Mouse (Mus musculus) gastrocnemius, postnatal 10 days (tissue): ENCODE measurements around the gene Ccdc142. TPM values are rescaled to one million over a fixed set of nuclear protein-coding genes. Genes with fewer than 3 reads are reported as not detected.
A peak's percentile ranks its signal among the peaks of the same experiment; 100 is the strongest.

ENCODE experiments used
- DNase-seq: peaks from one replicate; pipeline ENCODE4 v3.0.0; 2021; ENCODE audit warnings: mixed read lengths
- long read RNA-seq, 2 experiments: library from polyadenylated mRNA; stranded (forward); transcript quantifications; one replicate each; pipeline ENCODE4 v2.0.0; 2021
- total RNA-seq, 2 experiments: library from RNA; stranded (reverse); gene quantifications; 2 replicates each; pipeline ENCODE4 v1.2.3; 2021

The Ccdc142 gene
- total RNA-seq = 1 to 10 TPM in 1 of 2 experiments, under 1 TPM in 1; 0.19 to 1.2 TPM
- long read RNA-seq, experiment 1 = 0 reads
- long read RNA-seq, experiment 2 = 0 reads

DNA sequence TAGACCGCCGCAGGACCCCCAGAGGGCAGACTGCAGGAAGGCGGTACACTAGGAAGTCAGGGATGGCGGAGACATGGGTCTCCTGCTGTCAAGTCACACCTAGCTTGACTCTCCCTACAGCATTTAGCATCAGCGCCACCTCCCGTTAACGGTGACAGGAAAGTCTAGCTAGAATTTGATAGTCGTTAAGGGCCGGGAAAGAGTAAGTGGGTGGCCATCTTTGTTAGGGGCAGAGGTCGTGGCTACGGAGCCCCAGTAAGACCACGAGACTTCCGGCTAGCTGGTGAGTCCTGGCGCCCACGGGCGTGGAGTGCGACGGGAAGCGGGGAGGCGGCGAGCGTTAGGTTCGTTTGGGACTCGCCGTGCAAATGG lies at the start of gene Ccdc142, which contains the start of gene Gm42688:
Gene Ccdc142 (plus strand): TSS at position 286 of the 372 bp plus-strand sequence.
Gene Gm42688 (plus strand): TSS at position 302 of the 372 bp plus-strand sequence.
- DNase-seq = peak; percentile 79

DNA sequence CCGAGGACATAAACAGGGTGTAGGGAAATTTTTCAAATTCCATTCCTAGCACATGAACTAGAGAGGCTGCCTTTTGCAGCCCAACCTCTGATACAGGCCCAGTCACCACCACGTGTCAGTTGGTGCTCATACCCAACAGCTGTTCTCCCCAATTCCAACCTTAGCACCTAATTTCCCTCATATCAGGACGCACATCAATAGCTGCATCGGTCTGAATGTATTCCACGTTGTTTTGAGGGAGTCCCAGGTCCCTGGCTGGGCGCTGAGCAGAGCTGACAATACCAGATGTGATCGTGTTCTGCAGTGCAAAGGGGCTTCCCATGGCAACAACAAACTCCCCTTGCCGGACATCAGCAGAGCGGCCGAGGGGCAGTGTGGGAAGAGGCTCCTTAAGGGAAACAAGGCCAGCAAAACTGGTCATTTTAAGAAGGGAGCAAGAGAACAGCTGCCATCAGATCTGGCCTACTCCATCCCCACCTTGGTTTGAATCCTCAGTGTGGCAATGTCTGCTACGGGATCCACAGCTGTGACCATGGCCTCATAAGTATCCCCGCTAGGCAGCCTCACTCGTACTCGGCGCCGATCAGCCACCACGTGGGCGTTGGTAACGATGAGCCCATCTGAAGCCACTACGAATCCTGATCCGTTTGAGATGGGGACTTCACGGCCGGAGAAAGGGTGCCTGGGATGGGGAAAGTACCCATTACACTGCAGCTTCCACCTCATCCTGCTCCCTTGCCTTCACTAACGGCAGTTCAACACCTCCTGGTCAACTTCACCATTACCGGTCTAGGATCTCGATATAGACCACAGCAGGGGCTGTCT lies 48.1 kb upstream of the Ccdc142 start:
- DNase-seq = no peak

DNA sequence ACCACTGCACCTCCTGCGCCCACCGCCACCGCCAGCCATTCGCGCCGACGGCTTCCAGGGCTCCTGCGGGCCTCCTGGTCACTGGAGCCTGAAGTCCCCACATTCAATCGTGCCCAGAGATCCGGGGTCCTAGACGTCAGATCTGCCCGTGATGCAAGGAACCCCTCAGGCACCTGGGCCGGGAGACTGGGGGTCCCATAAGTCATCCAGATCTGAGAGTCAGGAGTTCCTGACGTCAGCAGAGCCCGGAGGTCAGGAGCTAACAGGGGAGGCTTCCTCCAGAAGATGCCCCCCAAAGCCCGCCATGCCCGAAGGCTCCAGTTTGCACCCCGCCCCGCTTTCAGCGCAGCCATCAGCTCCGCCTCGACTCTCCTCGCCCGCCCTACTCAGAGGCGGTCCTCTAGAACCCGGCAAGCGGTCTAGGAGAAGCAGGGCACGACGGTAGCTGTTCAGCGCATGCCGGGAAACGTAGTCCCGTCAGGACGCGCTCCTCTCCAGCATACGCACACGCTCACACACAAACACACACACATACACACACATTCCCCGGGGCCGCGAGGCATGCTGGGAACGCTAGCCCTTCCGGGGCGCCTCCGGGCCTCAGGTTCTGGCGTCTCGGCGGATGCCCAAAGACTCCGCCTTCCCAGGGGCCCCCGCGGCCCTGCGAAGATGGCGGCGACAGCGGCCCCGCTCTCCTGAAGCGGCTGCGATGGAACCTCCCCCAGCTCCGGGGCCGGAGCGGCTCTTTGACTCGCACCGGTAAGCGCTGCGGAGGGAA lies 47.1 kb upstream of the Ccdc142 start, which contains the start of gene Aup1:
Gene Aup1 (plus strand): TSS at position 448 of the 778 bp plus-strand sequence.
- DNase-seq = peak; percentile 94

DNA sequence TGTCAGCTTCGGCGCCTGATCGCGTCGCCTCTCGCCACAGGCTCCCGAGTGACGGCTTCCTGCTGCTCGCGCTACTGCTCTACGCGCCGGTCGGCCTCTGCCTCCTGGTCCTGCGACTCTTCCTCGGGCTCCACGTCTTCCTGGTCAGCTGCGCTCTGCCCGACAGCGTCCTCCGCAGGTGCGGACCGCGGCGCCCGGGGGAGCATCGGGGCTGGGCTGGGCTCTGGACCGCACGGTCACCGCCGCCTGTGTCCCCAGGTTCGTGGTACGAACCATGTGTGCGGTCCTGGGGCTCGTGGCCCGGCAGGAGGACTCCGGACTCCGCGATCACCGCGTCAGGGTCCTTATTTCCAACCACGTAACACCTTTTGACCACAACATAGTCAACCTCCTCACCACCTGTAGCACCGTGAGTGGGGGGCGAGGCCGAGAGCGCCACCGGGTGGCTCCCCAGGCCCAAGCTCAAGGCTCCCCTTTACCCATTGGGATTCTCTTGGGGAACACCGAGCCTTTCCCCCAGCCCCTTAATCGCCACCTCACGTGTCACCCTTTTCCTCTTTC lies 46.5 kb upstream of the Ccdc142 start, which contains the start of gene Htra2:
Gene Htra2 (minus strand): TSS at position 403 of the 561 bp plus-strand sequence.
- peak; percentile 40 for DNase-seq

DNA sequence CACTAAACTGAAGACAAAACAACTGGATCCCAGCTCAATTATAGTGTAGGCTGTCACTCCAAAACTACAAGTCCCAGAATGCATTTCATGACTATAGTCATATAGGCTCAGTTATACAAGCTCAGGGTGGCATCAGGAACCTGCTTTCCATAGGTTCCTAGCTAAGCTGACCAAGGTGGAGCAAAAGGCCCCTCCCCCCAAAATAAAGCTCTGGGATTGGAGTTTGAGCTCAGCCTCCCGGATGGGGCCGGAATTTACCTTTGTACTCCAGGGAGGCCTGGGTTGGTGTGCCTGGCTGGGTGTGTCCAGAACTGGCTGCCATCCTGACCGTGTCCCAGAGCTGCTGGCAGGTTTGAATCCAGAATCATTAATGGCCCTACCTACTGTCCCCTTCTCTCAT lies 43.6 kb upstream of the Ccdc142 start, which contains the start of gene Dqx1:
Gene Dqx1 (plus strand): TSS at position 55 of the 400 bp plus-strand sequence.
- no peak for DNase-seq

DNA sequence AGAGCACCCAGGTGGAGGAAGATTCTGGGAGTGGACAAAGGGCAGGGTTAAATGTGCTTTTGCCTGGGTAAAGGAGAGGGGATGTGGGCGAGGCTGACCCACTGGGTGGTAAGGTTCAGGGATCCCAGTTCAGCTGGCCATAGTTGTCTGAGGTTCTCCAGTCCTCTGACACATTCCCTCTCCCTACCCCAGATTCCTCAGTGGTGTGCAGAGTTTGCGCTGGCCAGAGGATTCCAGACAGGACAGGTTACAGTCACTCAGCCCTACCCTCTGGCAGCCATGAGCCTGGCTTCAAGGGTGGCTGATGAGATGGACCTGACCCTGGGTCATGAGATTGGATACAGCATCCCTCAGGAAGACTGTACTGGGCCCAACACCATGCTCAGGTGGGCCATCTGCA lies 42.7 kb upstream of the Ccdc142 start:
- no peak for DNase-seq

DNA sequence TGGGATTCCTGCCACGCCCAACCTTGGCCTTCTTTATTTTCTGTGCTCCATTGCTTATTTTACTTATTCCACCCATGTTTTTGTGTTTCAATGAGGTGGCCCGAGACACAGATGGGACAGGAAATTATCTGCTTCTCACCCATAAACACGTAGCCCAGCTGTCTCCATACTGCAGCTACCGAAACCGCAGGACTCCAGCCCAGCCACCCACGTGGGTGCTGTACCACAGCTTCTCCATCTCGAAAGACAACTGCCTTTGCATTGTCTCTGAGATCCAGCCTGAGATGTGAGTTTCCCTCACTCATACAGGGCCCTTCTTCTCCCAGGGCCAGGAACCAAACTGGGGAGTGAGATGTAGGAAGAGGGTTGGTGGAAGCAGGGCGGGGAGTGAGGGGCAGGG lies 35.4 kb upstream of the Ccdc142 start:
- DNase-seq = no peak

DNA sequence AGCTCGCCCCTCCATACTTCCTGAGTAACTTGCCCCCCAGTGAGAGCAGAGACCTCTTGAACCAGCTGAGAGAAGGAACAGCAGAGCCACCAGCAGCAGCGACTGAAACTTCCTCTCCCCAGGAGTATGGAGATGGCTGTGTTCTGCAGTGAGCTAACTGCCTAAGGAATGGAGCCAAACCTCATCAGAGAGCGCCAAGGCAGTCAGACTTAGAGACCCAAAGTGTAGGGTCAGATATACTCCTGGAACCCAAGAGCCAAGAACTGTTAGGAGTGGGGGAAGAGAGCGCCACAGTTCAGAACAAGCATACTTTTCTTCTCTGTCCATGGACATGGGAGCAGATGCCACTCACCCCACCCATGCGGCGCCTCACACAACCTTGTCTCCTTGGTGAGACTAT lies 35.0 kb upstream of the Ccdc142 start:
- no peak for DNase-seq

DNA sequence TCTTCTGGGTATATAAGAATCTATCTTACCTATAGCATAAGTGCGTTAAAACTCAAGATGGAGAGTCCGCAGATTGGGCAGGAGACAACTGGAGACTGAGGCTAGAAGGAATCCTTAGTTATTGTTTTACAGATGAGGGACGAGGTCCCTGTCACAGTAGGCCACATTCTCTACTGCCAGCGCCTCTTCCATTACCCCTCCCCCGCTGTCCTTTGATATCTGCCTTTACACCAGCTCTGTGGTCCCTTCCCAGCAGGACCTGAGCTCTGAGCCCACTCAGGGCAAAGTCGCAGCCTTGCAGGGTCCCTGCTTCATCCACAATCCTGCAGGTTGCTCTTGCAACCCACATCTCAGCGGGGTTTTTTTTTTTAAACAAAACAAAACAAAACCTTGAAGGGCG lies 33.2 kb upstream of the Ccdc142 start:
- DNase-seq = no peak

DNA sequence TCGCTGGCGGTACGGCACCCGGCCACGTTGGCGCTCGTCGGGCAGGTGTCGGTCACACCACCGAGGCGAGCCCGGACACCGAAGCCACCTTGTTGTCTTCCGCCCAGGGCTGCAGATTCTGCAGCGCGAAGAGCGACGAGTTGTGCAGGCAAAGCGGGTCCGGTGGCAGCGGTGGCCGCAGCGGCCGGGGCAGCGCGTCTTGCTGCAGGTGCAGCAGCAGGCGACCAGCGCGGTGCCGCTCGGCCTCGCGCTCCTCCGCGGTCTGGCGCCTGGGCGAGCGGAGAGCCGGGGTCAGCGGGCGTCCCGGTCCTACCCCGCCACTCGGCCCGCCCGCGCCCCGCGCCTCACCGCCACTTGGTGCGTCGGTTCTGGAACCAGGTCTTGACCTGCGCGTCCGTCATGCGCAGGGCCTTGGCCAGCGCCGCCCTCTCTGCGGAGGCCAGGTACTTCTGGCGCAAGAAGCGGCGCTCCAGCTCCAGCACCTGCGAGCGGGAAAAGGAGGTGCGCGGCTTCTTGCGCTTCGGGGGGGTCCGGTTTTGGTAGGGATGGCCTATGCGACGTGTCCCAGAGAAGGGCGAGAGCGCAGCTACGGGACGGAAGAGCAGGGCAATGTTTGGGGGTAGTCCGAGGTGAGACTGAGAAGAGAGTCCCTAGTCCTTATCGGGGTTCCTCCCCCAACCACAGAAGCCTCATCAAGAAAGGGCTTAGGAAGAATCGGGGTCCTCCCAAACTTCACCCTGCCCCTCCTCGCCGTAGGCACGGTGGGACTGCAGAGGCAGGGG lies 32.5 kb upstream of the Ccdc142 start:
- DNase-seq = no peak

DNA sequence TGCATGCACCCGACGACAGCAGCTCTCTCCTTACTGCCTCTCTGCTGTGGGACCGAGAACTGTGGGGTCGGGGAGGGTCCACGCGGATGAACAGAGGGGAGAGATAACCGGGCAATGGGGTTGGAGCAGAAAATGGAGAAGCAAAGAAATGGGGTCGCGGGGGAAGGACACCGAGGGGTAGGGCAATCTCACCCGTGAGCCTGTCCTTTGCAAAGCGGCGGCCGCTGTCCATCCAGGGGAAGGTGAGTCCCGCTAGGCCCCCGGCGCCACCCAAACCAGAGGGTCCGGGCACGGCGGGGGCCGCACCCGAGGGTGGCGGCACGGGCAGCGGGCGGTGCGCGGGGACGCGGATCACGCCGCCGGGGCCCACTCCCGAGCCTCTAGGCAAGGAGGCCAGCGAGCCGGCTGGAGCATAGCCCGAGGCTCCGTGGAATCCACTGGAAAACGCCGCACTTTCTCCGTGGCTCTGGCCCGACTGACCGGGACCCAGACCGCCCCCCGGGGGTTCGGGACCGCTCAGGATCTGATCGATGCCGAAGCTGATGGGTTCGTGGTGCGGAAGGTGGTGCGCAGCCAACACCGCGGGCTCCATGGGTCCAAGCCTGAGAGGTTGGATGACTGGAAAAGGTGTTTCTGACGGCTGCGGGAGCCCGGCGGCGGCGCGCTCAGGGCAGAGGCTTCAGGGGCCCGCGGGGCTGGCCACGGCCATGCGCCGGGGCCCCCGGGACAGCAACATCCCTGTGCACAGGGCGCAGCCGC lies 31.7 kb upstream of the Ccdc142 start:
- DNase-seq = peak; percentile 36

DNA sequence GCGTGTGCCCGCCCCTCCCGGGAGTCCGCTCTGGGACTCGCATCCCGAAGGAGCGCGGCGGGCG lies 31.3 kb upstream of the Ccdc142 start, which contains the start of gene Tlx2:
Gene Tlx2 (minus strand): TSS at position 47 of the 64 bp plus-strand sequence.
- DNase-seq = no peak

DNA sequence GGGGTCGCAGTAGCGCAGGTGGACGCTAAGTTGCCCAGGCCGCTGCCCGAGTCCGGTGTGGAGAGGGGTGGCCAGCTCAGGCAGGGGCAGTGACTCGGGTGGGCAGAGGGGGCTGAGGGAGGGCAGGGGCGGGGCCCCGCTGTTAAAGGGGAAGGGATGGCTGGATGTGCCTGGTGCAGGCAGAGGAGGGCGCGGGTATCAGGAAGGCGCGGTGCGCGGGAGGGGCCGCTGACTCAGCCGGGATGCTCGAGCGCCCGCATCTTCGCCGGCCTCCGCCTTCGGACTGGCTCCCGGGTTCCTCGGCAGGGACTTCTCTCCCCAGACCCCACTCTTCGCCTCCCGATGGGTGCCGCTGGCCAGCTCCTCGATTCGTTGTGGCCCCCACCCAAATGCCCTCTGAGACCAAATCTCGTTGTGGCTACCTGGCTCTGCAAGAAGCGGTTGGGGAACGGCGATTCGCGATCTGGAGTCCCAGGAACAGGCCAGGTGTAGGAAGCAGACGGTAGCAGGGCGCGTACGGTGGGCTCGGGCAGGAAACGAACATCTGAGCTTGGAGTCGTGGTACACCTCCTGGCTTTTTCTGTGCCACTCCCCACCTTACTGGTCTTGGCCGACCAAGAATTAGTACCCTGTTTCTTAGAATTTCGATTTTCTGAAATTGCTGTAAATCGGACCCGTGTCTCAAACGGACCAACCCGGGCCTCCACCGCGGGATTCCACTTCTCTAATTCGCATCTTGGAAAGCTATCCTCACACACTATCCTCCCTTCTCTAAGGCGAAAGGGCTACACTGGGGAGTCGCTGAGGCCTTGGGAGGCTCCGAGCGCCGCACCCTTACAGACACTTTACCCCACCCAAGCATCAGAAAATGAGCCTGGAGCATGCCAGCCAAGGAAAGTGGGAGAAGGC lies 30.8 kb upstream of the Ccdc142 start:
- peak; percentile 28 for DNase-seq

DNA sequence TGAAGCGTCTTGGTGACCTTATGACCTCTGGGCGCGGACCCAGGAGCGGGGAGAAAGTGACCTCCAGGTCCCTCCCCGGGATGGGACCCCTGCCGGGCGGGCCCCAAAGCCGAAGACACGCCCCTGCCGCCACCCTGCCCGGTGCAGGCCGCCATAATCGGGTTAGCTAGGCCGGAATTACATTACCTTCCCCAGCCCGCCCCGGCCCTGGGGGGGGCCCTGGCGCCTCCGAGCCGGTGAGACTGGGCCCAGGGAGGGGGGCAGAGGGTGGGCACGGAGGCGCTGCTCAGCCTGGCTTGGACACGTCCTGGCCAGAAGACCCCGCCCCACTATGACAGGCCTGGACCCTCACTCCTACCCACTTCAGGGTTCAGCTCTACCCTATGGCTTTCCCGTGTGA lies 30.2 kb upstream of the Ccdc142 start:
- no peak for DNase-seq

DNA sequence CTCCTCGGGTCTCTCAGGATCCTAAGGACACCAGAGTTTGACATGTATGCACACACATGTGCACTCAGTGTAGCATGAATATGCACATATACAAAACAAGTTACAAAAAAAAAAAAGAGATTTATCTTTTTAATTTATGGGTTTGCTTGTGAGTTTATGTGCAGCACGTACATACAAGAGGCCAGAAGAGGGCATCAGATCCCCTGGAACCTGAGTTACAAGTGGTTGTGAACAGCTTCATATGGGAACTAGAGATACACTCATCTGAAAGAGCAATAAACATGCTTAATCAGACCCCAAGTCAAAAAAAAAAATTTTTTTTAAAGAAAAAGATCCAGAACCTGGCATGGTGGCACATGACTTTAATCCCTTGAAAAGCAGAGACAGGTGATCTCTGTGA lies 26.4 kb upstream of the Ccdc142 start:
- DNase-seq = no peak

DNA sequence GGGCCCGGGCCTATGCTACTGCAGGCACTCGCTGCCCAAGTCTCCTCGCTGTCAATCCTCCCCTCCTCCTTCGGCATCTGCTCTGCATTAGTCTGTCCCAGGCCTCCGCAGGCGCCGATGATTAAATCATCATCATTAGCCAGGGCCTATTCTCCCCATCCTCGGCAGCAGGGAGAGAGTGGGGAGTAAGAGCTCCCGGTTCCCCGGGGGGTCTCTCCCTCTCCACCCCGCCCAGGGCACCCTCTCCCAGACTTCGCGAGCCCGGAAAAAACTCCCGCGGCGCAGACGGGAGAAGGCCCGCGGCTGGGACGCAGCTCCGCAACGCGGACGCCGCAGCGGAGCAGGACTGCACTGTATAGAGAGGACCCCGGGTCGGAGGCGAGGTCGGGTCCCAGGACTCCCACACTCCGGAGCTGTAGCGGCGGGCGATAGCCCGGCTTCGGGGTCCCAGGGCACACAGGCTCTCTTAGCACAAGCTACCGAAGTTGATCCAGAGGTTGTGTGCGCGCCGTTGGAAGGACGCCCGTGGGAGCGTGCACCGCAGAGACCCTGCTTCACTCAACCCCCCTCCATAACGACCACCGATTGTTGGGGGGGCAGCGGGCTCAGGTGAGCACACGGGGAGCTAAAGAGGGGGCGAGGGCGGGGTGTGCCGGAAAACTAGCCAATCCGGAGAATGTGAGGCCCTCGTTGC lies 23.6 kb upstream of the Ccdc142 start, which contains the start of gene Pcgf1:
Gene Pcgf1 (plus strand): TSS at position 240 of the 694 bp plus-strand sequence.
- DNase-seq = no peak

DNA sequence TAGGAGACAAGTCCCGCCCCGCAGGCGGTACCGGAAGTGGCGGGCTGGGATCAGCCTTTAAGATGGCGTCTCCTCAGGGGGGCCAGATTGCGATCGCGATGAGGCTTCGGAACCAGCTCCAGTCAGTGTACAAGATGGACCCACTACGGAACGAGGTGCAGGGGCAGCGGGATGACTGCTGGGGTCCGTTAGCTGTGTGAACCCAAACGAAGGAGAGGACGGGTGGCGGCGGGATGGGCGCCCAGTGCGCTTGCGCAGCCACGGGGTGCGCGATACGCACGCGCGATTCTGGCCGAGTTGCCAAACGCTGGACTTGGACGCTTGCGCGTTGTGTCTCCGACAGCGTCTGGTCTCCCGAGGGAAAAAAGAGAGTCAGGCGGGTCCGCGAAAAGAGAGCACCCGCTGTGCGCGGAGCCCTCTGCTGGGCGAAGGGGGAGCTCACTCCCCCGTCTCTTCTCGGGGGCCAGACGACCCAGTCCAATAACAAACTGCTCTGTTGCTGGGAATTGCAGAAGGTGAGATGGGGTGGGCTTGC lies 23.0 kb upstream of the Ccdc142 start:
- peak; percentile 100 for DNase-seq

DNA sequence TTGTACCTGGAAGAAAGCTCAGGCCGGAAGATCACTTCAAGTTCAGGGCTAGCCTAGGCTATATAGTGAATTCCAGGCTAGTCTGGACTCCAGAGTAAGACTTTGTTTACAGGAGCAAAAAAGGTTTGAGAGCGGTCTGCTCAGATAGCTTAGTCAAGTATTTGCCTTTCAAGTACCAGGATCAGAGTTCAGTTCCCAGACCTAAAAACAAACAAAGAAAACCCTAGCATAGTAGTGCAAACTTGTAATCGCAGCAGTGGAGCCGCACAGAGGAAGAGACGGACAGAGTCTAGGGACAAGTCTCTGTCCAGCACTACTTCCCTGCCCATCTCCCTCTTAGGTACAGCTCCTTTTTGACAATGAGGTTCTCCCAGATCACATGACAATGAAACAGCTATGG lies 21.2 kb upstream of the Ccdc142 start:
- DNase-seq = no peak

DNA sequence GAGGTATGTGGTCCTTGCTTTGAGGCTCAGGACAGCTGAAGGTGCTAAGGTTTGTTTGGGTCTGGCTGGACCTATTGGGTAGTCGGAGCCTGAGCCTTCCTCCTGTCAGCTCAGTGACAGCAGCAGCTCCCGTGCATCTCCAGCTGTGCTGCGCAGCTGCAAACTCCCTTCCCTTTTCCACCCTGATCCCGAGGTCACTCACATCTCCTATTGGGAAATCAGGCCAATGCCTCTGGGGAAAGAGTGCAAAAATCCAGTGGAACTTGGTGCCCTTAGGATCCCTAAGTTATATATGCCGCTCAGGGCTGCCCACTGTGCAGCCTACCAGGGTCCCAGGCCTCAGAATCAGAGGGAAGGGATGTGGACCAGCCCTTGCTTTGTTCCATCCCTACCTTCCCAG lies 17.9 kb upstream of the Ccdc142 start:
- DNase-seq = no peak

DNA sequence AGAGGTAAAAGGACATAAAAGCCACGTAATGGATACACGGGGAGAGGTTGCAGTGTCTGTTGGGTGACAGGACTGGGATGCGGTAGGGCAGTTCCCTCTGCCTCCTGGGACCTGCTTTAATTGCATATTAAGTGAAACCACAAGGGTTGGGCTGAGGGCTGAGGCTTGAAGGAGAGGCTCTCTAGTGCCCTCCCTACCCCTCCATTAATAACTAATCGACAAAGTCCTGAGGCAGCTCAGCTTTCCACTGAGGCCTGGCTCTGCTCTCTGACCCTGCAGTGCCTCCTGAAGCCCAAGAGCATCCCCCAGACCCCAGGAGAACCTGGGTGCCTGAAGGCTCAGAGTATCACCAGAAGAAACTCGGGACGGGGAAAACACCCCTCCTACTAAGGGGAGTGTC lies 16.9 kb upstream of the Ccdc142 start:
- DNase-seq = no peak
